Mouse (Mus musculus) ES-E14 (cell line): Measurements from ENCODE around the gene H2-T22.

Source experiments
- HCFC1 ChIP-seq: IDR thresholded peaks from 2 replicates; pipeline ENCODE4 v1.6.1; 2012; ENCODE audit warnings: low read length, inconsistent platforms, borderline replicate concordance; ENCODE audit not compliant: insufficient read depth
- ZC3H11A ChIP-seq: IDR thresholded peaks from 2 replicates; pipeline ENCODE4 v1.6.1; 2012; ENCODE audit warnings: low read depth, mild to moderate bottlenecking, inconsistent platforms, low read length, borderline replicate concordance

DNA sequence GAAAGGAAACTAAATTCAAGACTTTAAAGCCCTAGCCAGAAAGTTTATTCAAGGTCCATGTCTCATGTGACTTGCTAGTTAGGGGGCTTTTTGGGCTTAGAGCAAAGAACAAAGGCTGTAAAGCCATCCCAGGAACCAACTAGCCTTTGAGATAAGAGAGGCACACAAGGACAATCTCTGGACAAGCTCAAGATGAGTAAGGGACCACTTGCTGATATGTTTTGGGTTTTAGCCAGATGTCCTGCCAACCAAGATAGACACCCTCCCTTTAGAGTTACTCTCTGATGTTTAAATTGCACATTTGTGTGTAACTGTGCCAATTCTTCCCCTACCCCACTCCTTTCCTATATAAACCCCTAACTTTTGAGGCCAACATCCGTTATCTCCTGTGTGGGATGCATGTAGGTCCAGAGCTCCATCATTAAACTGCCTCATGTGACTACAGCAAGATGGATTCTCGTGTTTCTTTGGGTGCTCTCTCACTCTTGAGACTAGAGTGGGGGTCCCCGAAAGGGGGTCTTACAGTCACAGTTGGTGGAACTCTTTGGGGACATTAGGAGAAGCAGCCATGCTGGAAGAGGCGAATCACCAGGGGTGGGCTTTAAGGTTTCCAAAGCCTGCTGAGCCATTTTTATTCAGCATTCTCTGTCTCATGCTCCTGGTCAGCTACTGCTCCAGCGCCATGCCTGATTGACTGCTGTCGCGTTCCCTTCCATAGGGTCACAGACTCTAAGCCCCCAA is 13.5 kb downstream of the H2-T22 start:
- TF ChIP-seq ZC3H11A (no peak), HCFC1 (no peak)
